Mouse (Mus musculus): ENCODE data around the gene Pkdrej.
"Not testable (repeated sequence)": the region's sequence is repeated elsewhere in the genome, so short reads cannot be mapped to it uniquely, and the experiment has no call there.

DNA sequence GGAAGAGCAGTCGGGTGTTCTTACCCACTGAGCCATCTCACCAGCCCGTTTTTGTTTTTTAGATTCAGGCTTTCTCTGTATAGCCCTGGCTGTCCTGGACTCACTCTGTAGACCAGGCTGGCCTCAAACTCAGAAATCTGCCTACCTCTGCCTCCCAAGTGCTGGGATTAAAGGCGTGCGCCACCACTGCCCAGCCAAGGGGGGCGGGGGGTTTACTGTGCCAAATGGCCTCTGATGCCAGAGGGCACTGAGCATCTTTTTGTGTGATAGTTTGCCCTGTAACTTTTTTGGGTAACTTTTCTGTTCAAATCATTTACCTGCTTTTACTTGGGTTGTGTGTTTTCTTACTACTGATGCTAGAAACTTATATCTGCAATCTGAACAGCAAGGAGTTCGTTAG is 42.6 kb downstream of the Pkdrej start:
- TF ChIP-seq POLR2A (IDR thresholded peaks at IDR 0.05; ENCODE audit: low read depth, low read length); CTCF (IDR thresholded peaks at IDR 0.05; ENCODE audit: extremely low read depth, insufficient read depth, insufficient read length, insufficient replicate concordance): not testable (repeated sequence)
